Mouse (Mus musculus): ENCODE data around the gene Cerk. TPM values are rescaled to one million over a fixed set of nuclear protein-coding genes. Genes with fewer than 3 reads are reported as not detected.
"Not testable (repeated sequence)": the region's sequence is repeated elsewhere in the genome, so short reads cannot be mapped to it uniquely, and the experiment has no call there.

The Cerk gene
- total RNA-seq, 1 experiment from 2014 or later: 17.2 TPM

DNA sequence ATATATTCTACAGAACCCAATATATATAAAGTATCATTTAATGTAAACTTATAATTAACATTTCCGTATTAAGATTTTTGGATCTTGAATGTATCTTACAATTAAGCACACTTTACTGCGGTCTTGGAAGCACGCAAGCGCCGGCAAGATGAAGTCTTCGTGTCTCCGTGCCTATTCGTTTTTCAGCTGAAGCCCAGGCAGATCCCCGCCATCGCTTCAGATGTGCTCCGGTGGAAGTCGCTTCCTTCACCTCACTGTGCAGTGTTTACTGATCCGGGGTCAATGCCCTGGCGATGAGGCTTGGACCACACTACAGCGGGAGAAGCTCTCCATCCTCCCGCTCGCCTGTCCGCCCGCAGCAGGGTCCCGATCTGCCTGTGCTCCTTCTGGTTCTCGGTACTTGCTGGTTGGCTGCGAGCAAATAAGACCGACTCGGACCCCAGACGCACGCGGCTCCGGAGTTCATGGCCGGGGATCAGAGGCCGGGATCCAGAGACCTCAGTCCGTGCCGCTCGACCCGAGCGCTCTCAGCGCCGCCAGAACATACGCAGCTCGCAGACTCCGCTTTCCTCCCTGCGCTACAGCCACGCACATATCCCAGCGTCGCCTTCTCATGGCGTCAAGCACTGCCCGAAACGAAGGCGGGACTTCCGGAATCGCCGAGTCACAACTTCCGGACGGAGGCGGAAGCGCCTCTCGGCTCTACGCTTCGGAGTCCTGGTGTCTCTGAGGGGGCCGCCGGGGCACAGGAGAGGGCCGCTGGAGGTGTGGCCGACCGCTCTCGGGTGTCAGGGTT is 28.0 kb upstream of the Cerk start, which contains the start of gene Tbc1d22a:
Gene Tbc1d22a, plus strand, starts transcription at position 707 of the 796 bp plus-strand sequence.
- peak; percentile 92 for ATAC-seq (replicated peaks; ENCODE audit: low read depth, poor library complexity, severe bottlenecking)

DNA sequence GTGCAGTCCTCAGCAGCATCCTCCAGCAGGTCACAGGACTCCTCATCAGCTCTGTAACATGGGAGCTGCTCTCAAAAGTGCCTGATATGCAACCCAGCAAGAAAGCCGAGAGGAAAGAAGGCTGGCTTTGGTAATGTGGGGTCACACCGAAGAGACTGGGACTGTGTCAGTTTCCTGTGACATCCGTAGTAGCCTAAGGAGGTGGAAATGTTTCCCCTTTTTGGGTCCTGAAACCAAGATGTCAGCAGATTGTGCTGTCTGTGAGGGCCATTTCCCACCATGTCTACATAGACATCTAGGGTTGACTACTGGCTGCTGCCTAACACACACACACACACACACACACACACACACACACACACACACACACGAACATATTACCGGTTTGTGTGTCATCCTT is 26.3 kb upstream of the Cerk start:
- ATAC-seq (replicated peaks; ENCODE audit: low read depth, poor library complexity, severe bottlenecking): not testable (repeated sequence)

DNA sequence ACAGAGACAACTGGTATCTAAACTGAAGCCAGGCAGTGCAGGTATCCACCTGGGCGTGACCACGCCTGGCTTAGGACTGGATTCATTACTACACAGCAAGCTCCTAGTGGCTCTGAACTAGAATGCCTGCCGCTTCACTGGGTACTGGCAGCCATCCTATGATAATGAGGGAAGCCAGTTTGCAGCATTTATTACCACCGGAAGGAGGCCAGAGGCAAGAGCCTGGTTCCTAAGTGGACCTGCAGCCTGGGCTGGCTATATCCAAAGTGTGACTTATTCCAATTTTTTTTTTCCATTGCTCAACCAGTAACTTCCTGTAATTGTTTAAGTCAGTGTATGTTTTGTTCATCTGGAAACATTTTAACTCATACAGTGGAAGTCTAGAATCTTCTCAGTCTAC is 20.4 kb upstream of the Cerk start:
- ATAC-seq (replicated peaks; ENCODE audit: low read depth, poor library complexity, severe bottlenecking): no peak

DNA sequence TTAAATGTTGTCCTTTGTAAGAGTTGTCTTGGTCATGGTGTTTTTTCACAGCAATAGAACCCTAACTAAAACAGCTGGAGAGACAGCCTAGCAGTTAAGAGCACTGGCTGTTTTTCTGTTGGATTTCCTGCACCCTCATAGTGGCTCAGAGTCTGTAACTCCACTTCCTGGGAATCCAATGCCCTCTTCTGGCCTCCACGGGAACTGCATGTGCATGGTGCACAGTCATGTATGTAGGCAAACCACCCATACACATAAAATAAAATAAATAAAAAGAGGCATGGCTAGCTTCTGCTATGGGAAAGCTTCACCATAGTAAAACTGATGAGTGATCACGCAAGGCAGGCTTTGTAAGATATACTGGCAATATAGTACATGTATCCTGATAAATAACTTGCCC is 19.4 kb upstream of the Cerk start:
- ATAC-seq (replicated peaks; ENCODE audit: low read depth, poor library complexity, severe bottlenecking): no peak; the same call in 1 of the 2 replicates

DNA sequence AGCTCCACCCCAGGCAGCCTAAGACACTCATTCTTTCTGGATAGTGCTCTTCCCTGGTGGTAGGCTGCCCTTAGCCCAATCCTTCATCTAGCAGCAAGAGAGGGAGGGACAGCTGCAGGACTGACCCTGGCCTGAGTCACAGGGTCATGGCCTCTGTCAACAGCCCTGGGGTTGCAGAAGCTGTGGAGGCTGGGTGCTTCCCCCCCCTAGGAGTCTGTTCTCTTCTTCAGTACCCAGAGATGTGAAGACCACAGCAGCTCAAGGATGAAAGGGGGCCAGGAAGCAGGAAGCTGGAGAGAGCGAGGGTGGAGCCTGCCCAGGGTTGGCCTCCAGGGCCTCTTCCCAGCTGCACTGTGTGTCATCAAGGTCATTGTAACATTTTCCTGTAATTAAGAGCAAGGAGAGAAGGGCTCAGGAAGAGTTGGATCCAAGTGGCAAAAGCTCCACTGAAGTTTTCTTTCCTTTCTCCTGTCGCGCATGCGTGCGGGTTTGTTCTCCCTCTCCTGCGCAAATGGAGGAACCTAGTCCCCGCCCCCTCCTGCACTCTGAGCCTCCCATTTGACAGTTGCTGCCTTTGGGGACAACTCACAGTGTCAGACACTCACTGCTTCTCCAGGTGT is 18.1 kb upstream of the Cerk start:
- ATAC-seq (replicated peaks; ENCODE audit: low read depth, poor library complexity, severe bottlenecking): no peak

DNA sequence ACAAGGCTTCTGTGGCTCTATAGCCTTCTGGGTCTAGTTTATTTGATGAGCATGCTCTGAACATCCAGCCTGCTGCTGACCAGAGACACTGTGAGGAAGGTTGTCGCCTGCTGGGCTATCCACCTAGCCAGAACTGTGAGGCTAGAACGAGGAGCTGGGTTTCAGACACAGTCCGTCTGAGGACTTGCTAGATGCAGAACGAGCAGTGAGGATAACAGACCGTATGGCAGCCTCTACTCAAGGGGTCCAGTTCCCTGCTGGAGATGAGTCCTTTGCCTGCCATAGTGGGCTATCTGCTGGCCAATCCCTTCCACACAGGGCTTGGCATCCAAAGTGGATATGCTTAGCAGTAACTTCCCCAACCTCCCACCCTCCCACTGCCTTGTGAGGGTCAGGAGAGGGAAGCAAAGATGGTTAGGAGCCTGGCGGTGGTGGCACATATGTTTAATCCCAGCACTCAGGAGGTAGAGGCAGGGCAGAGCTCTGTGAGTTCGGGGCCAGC is 17.4 kb upstream of the Cerk start:
- ATAC-seq (replicated peaks; ENCODE audit: low read depth, poor library complexity, severe bottlenecking): no peak

DNA sequence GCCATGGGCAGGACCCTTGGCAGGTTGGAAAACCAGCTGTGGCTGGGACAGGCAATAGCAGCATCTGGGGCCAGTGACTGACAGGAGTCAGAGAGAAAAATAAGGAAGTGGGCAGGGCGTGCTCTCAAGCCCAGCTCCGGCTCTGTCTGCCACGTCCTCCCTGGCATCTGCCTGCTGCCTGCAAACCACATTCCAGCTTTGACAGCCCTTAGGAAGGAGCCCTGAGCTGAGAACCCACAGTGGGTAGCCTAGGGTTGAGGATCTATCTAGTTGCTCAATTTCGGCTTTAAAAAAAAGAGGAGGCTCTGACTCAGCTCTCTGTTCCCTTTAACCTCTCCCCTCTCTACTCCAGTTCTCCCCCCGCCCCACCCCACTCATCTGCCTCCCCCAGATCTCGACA is 16.7 kb upstream of the Cerk start:
- peak; percentile 92 for ATAC-seq (replicated peaks; ENCODE audit: low read depth, poor library complexity, severe bottlenecking)

DNA sequence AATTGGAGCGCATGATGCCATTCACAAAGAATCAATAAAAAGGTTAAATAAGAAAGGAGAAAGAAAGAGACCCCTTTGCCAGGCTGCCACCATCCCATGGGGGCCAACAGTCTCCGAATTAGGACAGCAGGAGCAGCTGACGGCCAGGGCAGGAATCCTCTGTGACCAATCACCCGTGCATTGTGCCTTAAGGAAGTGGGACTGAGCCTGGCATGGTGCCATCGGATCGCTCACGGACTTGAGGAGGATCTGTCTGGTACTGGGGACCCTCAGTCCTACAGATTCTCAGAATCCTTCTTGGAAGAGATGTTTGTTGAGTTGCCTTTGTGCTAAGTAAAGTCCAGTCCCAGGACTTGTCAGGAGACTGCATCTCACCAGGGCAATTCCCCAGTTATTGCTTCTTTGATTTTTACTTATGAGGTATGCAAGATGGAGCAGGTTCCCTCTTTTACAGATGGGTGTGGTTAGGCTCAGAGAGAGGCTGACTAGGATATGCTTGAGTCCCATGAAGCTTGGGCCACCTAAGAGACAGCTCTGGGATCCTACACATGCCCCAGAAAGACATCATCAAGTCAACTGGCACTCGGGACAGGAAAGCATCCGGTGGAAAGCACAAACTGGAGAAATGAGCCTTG is 15.9 kb upstream of the Cerk start:
- ATAC-seq (replicated peaks; ENCODE audit: low read depth, poor library complexity, severe bottlenecking): no peak

DNA sequence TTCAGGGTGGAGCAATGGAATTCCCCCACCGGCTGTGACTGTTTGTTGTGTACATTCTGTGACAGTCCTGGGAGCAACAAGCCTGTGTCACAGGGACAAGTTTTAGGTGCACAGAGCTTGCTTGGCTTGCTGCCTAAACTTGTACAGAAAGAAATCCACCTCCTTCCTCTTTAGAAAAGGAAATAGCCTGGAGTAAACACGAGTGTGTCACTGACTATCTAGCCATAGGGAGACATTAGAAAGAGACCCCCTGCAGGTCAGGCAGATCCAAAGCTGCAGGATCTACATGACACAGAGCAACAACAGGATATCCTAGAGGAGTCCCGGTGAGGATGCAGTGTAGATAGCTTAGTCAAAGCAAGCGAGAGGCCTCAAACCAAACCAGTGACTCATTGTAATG is 15.2 kb upstream of the Cerk start:
- no peak for ATAC-seq (replicated peaks; ENCODE audit: low read depth, poor library complexity, severe bottlenecking)

DNA sequence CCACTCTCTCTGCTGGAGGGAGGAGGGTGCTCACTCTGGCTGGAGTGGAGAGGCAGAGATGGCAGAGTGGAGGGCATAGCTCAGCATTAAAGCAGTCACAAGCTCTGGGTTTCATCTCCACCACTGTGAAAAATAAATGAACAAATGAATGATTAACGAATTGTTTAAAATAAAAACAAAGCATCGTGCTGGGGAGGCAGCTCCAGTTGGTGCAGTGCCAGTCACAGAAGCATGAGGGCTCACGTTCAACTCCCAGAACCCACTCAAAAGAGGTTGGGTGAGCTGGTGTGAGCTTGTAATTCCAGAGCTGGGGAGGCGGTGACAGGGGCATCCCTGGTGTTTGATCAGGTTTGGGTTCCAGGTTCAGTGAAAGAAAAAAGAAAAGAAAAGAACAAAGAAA is 14.2 kb upstream of the Cerk start:
- no peak for ATAC-seq (replicated peaks; ENCODE audit: low read depth, poor library complexity, severe bottlenecking)

DNA sequence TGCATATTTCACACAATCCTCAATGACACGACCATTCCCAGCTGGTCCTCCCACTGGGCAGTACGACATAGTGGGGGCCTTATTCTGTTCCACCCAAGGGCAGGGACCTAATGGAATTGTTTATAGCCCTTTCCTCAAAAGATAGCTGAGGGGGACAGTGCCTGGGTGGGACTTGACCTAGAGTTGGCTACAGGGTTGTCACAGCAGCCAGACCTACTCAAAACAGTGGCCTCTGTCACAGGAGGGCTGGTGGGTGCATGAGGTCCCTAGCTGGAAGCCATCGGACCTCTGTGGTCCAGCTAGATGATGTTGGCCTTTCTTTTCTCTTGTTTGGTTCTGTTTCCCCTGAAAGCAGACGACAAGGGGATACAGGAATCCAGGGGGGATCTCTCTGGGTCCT is 13.5 kb upstream of the Cerk start:
- ATAC-seq (replicated peaks; ENCODE audit: low read depth, poor library complexity, severe bottlenecking): no peak

DNA sequence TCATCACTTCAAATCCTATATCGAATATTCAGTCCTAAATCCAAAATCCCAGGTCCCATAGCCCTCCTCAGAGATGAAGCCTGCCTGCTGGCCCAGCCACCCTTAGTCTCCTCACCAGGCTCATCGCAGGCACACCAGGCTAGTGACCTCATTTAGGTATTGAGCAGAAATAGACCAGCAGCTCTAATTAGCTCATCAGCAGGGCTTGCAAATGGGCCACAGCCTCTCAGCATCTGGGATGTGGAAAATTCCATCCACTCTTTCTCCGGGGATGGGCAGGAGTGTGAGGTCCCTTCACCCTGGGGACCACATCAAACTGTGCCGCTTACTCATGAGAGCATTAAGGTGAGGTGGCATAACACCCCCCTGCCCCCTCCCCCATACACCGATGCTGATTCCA is 13.1 kb upstream of the Cerk start:
- ATAC-seq (replicated peaks; ENCODE audit: low read depth, poor library complexity, severe bottlenecking): no peak

DNA sequence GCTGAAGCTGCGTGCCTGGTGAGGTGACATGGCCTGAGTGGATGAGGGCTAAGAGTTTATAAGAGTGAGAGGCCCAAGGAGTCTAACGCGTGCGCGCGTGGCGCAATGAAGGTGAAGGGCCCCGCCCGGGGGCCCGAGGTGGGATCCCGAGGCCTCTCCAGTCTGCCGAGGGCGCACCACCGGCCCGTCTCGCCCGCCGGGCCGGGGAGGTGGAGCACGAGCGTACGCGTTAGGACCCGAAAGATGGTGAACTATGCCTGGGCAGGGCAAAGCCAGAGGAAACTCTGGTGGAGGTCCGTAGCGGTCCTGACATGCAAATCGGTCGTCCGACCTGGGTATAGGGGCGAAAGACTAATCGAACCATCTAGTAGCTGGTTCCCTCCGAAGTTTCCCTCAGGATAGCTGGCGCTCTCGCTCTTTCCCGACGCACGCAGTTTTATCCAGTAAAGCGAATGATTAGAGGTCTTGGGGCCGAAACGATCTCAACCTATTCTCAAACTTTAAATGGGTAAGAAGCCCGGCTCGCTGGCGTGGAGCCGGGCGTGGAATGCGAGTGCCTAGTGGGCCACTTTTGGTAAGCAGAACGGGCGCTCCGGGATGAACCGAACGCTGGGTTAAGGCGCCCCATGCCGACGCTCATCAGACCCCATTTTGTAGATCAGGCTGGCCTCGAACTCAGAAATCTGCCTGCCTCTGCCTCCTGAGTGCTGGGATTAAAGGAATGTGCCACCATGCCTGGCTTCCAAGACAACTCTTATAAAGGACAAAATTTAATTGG is 8.9 kb upstream of the Cerk start:
- ATAC-seq (replicated peaks; ENCODE audit: low read depth, poor library complexity, severe bottlenecking): peak; percentile 87

DNA sequence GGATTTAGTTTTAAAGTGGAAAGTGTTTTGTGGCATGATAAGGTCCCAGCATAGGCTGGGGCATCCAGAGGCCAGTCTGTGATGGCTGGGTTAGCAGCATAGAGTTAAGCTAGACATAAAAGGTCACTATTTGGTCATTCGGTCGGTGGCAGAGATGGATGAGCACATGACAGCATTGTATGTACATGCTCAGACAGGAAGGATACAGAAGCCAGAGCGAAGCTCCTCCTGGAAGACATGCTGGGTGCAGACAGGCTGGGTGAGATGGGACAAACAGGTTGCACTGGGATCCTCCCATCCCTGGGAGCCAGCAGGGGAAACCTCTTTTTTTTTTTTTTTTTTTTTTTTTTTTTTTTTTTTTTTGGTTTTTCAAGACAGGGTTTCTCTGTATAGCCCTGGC is 6.0 kb upstream of the Cerk start:
- no peak for ATAC-seq (replicated peaks; ENCODE audit: low read depth, poor library complexity, severe bottlenecking)

DNA sequence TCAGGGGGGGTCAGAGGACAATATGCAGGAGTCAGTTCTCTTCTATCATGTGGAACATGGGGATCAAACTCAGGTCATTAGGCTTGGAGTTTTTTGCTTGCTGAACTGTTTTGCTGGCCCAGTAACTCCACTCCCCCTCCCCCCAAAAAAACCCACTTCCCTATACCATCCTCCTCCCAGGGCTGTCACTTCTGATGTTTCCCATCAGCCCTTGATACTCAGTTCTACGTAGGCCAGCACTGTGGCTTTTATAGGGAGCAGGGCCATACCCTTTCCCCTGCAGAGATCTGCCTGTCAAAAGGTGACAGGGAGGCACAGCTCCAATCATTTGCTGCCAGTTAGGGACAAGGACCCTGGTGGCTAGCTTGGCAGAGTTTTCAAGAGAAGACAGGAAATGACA is 5.6 kb upstream of the Cerk start:
- ATAC-seq (replicated peaks; ENCODE audit: low read depth, poor library complexity, severe bottlenecking): peak; percentile 76

DNA sequence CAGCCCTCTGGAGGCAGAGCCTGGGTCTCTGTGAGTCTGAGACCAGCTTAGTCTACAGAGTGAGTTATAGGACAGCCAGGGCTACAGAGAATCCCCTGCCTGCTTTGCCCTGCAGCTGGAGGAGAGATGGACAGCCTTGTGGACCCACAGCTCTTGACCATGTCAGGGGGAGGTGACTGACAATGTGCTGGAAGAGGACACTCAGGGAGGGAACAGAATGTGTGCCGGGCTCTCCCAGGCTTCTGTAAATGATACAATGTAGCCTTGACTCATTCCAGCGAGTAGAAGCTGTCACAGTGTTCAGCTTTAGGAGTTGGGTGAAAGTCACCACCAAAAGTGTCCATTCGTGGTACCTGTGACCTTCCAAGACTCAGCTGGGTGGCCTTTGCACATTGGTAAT is 4.4 kb upstream of the Cerk start:
- ATAC-seq (replicated peaks; ENCODE audit: low read depth, poor library complexity, severe bottlenecking): no peak

DNA sequence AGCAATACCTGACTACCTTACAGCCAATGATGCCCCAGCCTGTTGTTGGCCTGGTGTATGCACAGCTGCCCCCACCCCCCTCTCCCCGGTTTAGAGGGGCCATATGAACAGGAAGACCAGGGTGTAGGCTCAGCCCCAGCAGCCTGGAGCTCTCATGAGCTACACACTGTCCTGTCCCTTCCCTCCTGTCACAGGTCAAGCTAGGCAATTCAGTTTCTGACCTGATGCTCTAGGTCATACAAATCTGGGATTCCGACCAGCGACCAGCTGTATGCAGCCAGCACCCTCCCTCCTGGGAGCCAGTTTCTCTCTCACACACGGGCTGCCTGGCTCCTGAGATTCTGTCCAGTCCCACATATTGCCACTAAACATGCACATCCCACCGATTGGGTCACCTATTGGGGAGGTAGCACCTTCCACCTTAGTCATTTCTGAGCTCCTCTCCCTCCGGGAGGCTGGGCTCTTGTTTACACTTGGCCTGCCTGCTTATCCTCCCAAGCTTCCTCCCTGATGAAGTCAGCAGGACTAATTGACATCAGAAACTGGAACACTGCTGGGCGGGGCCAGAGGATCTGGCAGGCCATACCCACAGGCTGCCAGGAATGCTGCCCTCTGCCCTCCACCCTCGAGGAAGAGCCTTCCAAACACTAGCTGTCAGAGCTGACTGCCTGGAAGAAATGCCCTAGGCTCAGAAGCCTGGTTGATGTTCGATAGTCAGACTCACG is 3.0 kb upstream of the Cerk start:
- no peak for ATAC-seq (replicated peaks; ENCODE audit: low read depth, poor library complexity, severe bottlenecking)

DNA sequence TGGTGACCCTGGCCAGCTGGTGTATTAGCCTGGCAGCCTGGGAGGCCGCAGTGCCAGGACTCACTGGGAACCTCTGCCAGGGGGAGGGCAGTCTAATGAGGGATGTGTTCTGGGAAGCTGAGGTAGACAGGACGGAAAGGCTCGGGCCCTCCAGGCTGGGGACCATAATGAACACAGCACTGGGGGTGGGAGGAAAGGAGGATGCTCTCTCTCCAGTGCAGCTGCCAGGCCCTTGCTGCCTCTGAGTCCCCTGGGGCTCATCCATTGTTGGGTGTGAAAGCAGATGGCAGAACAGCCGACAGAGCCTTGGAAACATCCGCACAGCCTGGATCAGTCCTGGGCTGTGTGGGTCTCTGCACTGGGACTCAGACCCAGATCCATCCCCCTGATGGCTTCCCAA is 2.2 kb upstream of the Cerk start:
- ATAC-seq (replicated peaks; ENCODE audit: low read depth, poor library complexity, severe bottlenecking): no peak

DNA sequence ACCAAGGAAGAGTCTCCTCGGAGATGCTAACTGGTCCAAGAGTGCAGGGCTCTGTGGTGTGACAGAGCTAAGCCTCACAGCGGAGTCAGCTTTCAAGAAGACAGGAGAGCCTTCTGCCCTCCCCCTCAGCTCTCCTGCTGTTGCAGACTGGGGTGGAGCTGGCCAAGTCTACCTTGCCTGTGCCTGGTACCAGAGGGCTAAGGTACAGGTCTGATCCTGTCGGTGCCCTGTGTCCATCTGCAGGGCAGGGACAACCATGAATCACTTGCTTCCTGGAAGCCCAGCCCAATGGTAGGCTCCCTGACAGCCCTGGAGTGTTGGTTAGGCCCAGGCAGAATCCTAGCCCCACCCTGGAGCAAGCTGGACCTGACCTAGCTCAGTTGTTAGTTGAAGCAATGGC is 745 bp upstream of the Cerk start:
- no peak for ATAC-seq (replicated peaks; ENCODE audit: low read depth, poor library complexity, severe bottlenecking)
